Mouse (Mus musculus): Measurements from ENCODE around the gene Tmem176b.
"Not testable (repeated sequence)": the region's sequence is repeated elsewhere in the genome, so short reads cannot be mapped to it uniquely, and the experiment has no call there.

Tmem176b gene

GRCm38 (mm10) chr6:48825016-48825415, 16.3 kb downstream of the Tmem176b start:
- TF ChIP-seq CTCF (conservative IDR thresholded peaks at IDR 0.05; ENCODE audit: low read length) = no peak
- TF ChIP-seq POU5F1 (IDR thresholded peaks at IDR 0.05; ENCODE audit: borderline replicate concordance, low read length) = no peak
- TF ChIP-seq NANOG (IDR thresholded peaks at IDR 0.05; ENCODE audit: borderline replicate concordance, low read length) = no peak
- H3K9me3 ChIP-seq (ENCODE audit: low read length) = no peaks in the 10 kb centered on the region
- peaks cover 3% of the 10 kb centered on the region; the same call in 1 of the 2 replicates for H3K4me1 ChIP-seq (replicated peaks; ENCODE audit: low read depth, low read length)
- H3K4me3 ChIP-seq (replicated peaks; ENCODE audit: low read length) = no peak overlapping the region
- H3K36me3 ChIP-seq (ENCODE audit: insufficient read depth, low read length) = no peaks in the 10 kb centered on the region
- peaks cover 3% of the 10 kb centered on the region; the same call in 1 of the 2 replicates for H3K27me3 ChIP-seq (ENCODE audit: insufficient read depth, low read length)

GRCm38 (mm10) chr6:48821991-48822785, 19.1 kb downstream of the Tmem176b start:
- not testable (repeated sequence) for H3K9me3 ChIP-seq (ENCODE audit: low read length); H3K36me3 ChIP-seq (ENCODE audit: insufficient read depth, low read length); H3K4me3 ChIP-seq (replicated peaks; ENCODE audit: low read length); H3K27me3 ChIP-seq (ENCODE audit: insufficient read depth, low read length); H3K4me1 ChIP-seq (replicated peaks; ENCODE audit: low read depth, low read length)

- no peak for TF ChIP-seq NANOG (IDR thresholded peaks at IDR 0.05; ENCODE audit: borderline replicate concordance, low read length)
- TF ChIP-seq CTCF (conservative IDR thresholded peaks at IDR 0.05; ENCODE audit: low read length) = peak; percentile 84
- H3K36me3 ChIP-seq (ENCODE audit: insufficient read depth, low read length) = no peaks in the 10 kb centered on the region
- H3K4me1 ChIP-seq (replicated peaks; ENCODE audit: low read depth, low read length) = 0 out of 2 replicates have a peak, but pooled peaks cover 4% of the 10 kb centered on the region
- no peak overlapping the region for H3K4me3 ChIP-seq (replicated peaks; ENCODE audit: low read length)
- peaks cover 4% of the 10 kb centered on the region for H3K9me3 ChIP-seq (ENCODE audit: low read length)
- no peaks in the 10 kb centered on the region; the same call in 1 of the 2 replicates for H3K27me3 ChIP-seq (ENCODE audit: insufficient read depth, low read length)
These were observed 23.5 kb downstream of the Tmem176b start for GRCm38 (mm10) chr6:48817815-48818214.

- 0 out of 2 replicates have a peak, but pooled peaks cover 4% of the 10 kb centered on the region for H3K4me1 ChIP-seq (replicated peaks; ENCODE audit: low read depth, low read length)
These were observed 26.3 kb downstream of the Tmem176b start for GRCm38 (mm10) chr6:48815013-48815412.

GRCm38 (mm10) chr6:48809494-48810219, 31.6 kb downstream of the Tmem176b start:
- Histone ChIP-seq H3K4me1 (replicated peaks; ENCODE audit: low read depth, low read length) (no peaks in the 10 kb centered on the region), H3K9me3 (ENCODE audit: low read length) (peaks cover 8% of the 10 kb centered on the region; the same call in 1 of the 2 replicates), H3K27me3 (ENCODE audit: insufficient read depth, low read length) (no peaks in the 10 kb centered on the region), H3K36me3 (ENCODE audit: insufficient read depth, low read length) (no peaks in the 10 kb centered on the region), H3K4me3 (replicated peaks; ENCODE audit: low read length) (no peak overlapping the region)
- TF ChIP-seq CTCF (conservative IDR thresholded peaks at IDR 0.05; ENCODE audit: low read length) = no peak
- no peak for TF ChIP-seq NANOG (IDR thresholded peaks at IDR 0.05; ENCODE audit: borderline replicate concordance, low read length)
- TF ChIP-seq POU5F1 (IDR thresholded peaks at IDR 0.05; ENCODE audit: borderline replicate concordance, low read length) = no peak

More at GRCm38 (mm10) chr6:48815013-48815412, 26.3 kb downstream of the Tmem176b start:
- Histone ChIP-seq H3K9me3 (ENCODE audit: low read length) (peaks cover 4% of the 10 kb centered on the region), H3K27me3 (ENCODE audit: insufficient read depth, low read length) (no peaks in the 10 kb centered on the region; the same call in 1 of the 2 replicates), H3K4me3 (replicated peaks; ENCODE audit: low read length) (no peak overlapping the region), H3K36me3 (ENCODE audit: insufficient read depth, low read length) (no peaks in the 10 kb centered on the region)
- TF ChIP-seq CTCF (conservative IDR thresholded peaks at IDR 0.05; ENCODE audit: low read length) (peak; percentile 64), POU5F1 (IDR thresholded peaks at IDR 0.05; ENCODE audit: borderline replicate concordance, low read length) (no peak), NANOG (IDR thresholded peaks at IDR 0.05; ENCODE audit: borderline replicate concordance, low read length) (no peak)

DNA sequence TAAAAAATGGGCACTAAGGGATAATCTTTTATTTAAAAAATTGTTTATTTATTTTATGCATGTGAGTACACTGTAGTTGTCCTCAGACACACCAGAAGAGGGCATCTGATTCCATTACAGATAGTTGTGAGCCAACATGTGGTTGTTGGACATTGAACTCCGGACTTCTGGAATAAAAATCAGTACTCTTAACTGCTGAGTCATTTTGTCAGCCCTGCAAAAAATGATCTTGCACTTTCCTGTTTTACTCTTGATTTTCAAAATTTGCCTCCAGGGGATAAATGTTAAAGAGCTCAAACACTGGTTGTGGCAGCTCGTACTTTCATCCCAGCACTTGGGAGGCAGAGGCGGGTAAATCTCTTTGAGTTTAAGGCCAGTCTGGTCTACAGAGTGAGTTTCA, 34.5 kb downstream of the Tmem176b start:
- Histone ChIP-seq H3K27me3 (ENCODE audit: insufficient read depth, low read length) (no peaks in the 10 kb centered on the region), H3K9me3 (ENCODE audit: low read length) (peaks cover 12% of the 10 kb centered on the region; the same call in 1 of the 2 replicates), H3K36me3 (ENCODE audit: insufficient read depth, low read length) (no peaks in the 10 kb centered on the region), H3K4me3 (replicated peaks; ENCODE audit: low read length) (no peak overlapping the region), H3K4me1 (replicated peaks; ENCODE audit: low read depth, low read length) (no peaks in the 10 kb centered on the region)
- TF ChIP-seq NANOG (IDR thresholded peaks at IDR 0.05; ENCODE audit: borderline replicate concordance, low read length) = no peak
- TF ChIP-seq CTCF (conservative IDR thresholded peaks at IDR 0.05; ENCODE audit: low read length) = no peak
- no peak for TF ChIP-seq POU5F1 (IDR thresholded peaks at IDR 0.05; ENCODE audit: borderline replicate concordance, low read length)

DNA sequence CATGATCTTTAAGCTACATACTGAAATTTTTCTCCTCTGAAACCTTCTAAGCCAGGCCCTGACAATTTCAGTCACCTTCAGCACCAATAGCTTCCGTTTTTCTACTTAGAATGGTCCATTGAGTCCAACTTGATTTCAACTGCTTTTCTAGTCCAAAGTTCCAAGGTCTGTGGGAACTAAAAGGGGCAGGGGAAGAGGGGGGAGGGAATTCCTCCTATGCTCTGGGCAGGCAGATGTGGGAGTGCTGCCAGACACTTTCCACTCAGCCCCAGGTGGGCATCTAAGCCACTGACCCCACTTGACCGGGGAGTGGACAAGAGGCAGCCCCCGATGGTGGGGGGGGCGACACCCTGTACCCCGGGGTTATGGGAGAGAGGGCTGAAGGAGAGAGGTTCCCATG, 37.0 kb downstream of the Tmem176b start:
- no peaks in the 10 kb centered on the region for H3K36me3 ChIP-seq (ENCODE audit: insufficient read depth, low read length)
- TF ChIP-seq NANOG (IDR thresholded peaks at IDR 0.05; ENCODE audit: borderline replicate concordance, low read length) = no peak
- H3K4me1 ChIP-seq (replicated peaks; ENCODE audit: low read depth, low read length) = no peaks in the 10 kb centered on the region
- H3K4me3 ChIP-seq (replicated peaks; ENCODE audit: low read length) = no peak overlapping the region
- 0 out of 2 replicates have a peak, but pooled peaks cover 2% of the 10 kb centered on the region for H3K27me3 ChIP-seq (ENCODE audit: insufficient read depth, low read length)
- H3K9me3 ChIP-seq (ENCODE audit: low read length) = peaks cover 12% of the 10 kb centered on the region; the same call in 1 of the 2 replicates

DNA sequence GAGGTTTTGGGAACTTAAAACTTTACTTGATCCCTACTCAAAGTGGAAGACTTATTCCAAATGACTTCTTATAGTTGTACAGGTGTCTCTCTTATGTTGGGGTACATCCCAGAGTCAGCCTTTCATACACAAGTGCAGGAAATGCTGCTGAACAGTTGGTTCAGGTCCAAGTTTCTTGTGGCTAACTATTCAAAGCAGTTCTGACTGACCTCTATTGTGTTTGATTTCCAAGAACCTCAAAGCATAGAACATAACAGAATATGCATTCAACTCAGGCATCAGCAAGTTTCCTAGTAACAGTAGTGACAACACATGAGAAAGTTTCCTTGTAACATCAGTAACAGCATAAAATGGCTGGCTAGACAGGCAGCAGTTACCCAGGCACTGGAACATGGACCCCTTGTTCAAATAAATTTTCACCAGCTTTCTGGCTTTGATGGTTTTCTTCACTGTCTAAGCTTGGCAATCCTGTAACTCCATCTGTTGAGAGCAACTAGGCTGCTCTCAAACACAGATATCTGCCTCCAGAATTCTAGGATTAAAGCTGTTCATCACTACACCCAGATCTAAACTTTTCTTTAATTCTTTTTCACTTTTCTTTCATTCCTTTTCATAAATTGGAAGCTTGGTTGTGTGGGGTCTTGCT, 37.8 kb downstream of the Tmem176b start:
- no peaks in the 10 kb centered on the region for H3K36me3 ChIP-seq (ENCODE audit: insufficient read depth, low read length)
- H3K4me1 ChIP-seq (replicated peaks; ENCODE audit: low read depth, low read length) = no peaks in the 10 kb centered on the region
- 0 out of 2 replicates have a peak, but pooled peaks cover 2% of the 10 kb centered on the region for H3K27me3 ChIP-seq (ENCODE audit: insufficient read depth, low read length)
- TF ChIP-seq NANOG (IDR thresholded peaks at IDR 0.05; ENCODE audit: borderline replicate concordance, low read length) (no peak), CTCF (conservative IDR thresholded peaks at IDR 0.05; ENCODE audit: low read length) (no peak), POU5F1 (IDR thresholded peaks at IDR 0.05; ENCODE audit: borderline replicate concordance, low read length) (no peak)
- H3K9me3 ChIP-seq (ENCODE audit: low read length) = peaks cover 12% of the 10 kb centered on the region; the same call in 1 of the 2 replicates
- no peak overlapping the region for H3K4me3 ChIP-seq (replicated peaks; ENCODE audit: low read length)

Data from E14TG2a.4 (cell line).